Mouse (Mus musculus) embryo, embryonic 11.5 days (tissue): ENCODE measurements around the gene Svs2.
"Not testable (repeated sequence)": the region's sequence is repeated elsewhere in the genome, so short reads cannot be mapped to it uniquely, and the experiment has no call there.

ENCODE experiments used
- DNase-seq: peaks from one replicate; pipeline ENCODE4 v3.0.0-alpha.2; 2012; ENCODE audit warnings: low read depth, low spot score

Gene Svs2

GRCm38 (mm10) chr2:164238366-164238765 is at the start of gene Svs2:
Svs2 (minus strand) TSS chr2:164238466.
- DNase-seq = no peak

- no peak for DNase-seq
These were observed 40.1 kb upstream of the Svs2 start, which contains the start of gene Svs4 for GRCm38 (mm10) chr2:164278359-164278758. Svs4 (minus strand) TSS chr2:164278459.

- not testable (repeated sequence) for DNase-seq
These were observed 18.3 kb upstream of the Svs2 start, which contains the start of gene Svs3b for GRCm38 (mm10) chr2:164256540-164256939. Svs3b (minus strand) TSS chr2:164256640.

GRCm38 (mm10) chr2:164232671-164233070 is 5.6 kb downstream of the Svs2 start:
- no peak for DNase-seq

GRCm38 (mm10) chr2:164228361-164229070 is 9.8 kb downstream of the Svs2 start:
- no peak for DNase-seq

GRCm38 (mm10) chr2:164221522-164221921 is 16.7 kb downstream of the Svs2 start, which contains the start of gene Wfdc15b:
Wfdc15b (minus strand) TSS chr2:164221660.
- no peak for DNase-seq

GRCm38 (mm10) chr2:164219295-164219694 is 19.0 kb downstream of the Svs2 start:
- no peak for DNase-seq

GRCm38 (mm10) chr2:164212711-164213110 is 25.6 kb downstream of the Svs2 start:
- DNase-seq = no peak

- DNase-seq = no peak
These were observed 27.4 kb downstream of the Svs2 start for GRCm38 (mm10) chr2:164210892-164211291.

- DNase-seq = no peak
These were observed 31.6 kb downstream of the Svs2 start for GRCm38 (mm10) chr2:164206676-164207075.

- not testable (repeated sequence) for DNase-seq
These were observed 32.3 kb downstream of the Svs2 start for GRCm38 (mm10) chr2:164206011-164206410.

- DNase-seq = no peak
These were observed 38.5 kb downstream of the Svs2 start, which contains the start of gene Wfdc15a for GRCm38 (mm10) chr2:164199626-164200327. Wfdc15a (minus strand) TSS chr2:164200130.

- DNase-seq = no peak
These were observed 41.6 kb downstream of the Svs2 start for GRCm38 (mm10) chr2:164196700-164196990.

GRCm38 (mm10) chr2:164195971-164196699 is 42.1 kb downstream of the Svs2 start:
- no peak for DNase-seq

- no peak for DNase-seq
These were observed 43.2 kb downstream of the Svs2 start for GRCm38 (mm10) chr2:164194959-164195630.

- no peak for DNase-seq
These were observed 46.0 kb downstream of the Svs2 start for GRCm38 (mm10) chr2:164192279-164192678.

GRCm38 (mm10) chr2:164190576-164190975 is 47.7 kb downstream of the Svs2 start, which contains the start of gene Wfdc12:
Wfdc12 (minus strand) TSS chr2:164190608.
- DNase-seq = no peak

- no peak for DNase-seq
These were observed 49.5 kb downstream of the Svs2 start for GRCm38 (mm10) chr2:164188722-164189121.
